Mouse (Mus musculus) hindbrain, postnatal 0 days (tissue): Measurements from ENCODE around the gene Stag3. TPM values are rescaled to one million over a fixed set of nuclear protein-coding genes. Genes with fewer than 3 reads are reported as not detected.

ENCODE experiments used
- ATAC-seq: fragments of 200-750 bp; cut with Nextera tagmentation; 2 replicates; pipeline ENCODE4 v1.8.0; 2017; ENCODE audit warnings: mild to moderate bottlenecking, moderate TSS enrichment, moderate library complexity
- DNase-seq: peaks from one replicate; pipeline ENCODE4 v3.0.0-alpha.2; 2015; ENCODE audit warnings: low spot score
- H3K27ac ChIP-seq: fragments of 300-500 bp; sonication (generic); 2 replicates; pipeline ENCODE4 v1.5.1; 2014; ENCODE audit warnings: mild to moderate bottlenecking
- H3K27me3 ChIP-seq: fragments of 300-500 bp; sonication (generic); 2 replicates; pipeline ENCODE4 v1.6.1; 2014; ENCODE audit warnings: low read length, mixed read lengths; ENCODE audit not compliant: insufficient read depth
- H3K36me3 ChIP-seq: fragments of 300-500 bp; sonication (generic); 2 replicates; pipeline ENCODE4 v1.6.1; 2014; ENCODE audit warnings: low read length, mixed read lengths; ENCODE audit not compliant: insufficient read depth
- H3K4me1 ChIP-seq: fragments of 300-500 bp; sonication (generic); 2 replicates; pipeline ENCODE4 v1.6.1; 2014; ENCODE audit warnings: antibody characterized with exemption, low read length, mixed read lengths; ENCODE audit not compliant: insufficient read depth
- H3K4me2 ChIP-seq: fragments of 300-500 bp; sonication (generic); 2 replicates; pipeline ENCODE4 v1.6.1; 2014; ENCODE audit warnings: low read depth, mild to moderate bottlenecking, low read length, moderate library complexity, mixed read lengths
- H3K4me3 ChIP-seq: fragments of 300-500 bp; sonication (generic); 2 replicates; pipeline ENCODE4 v1.5.1; 2014; ENCODE audit warnings: low read length
- H3K9ac ChIP-seq: fragments of 300-500 bp; sonication (generic); replicated peaks from 2 replicates; pipeline ENCODE4 v1.6.1; 2014; ENCODE audit warnings: mild to moderate bottlenecking, low read length, moderate library complexity, mixed read lengths
- H3K9me3 ChIP-seq: fragments of 300-500 bp; sonication (generic); 2 replicates; pipeline ENCODE4 v1.6.1; 2016; ENCODE audit warnings: low read length, mixed read lengths
- CTCF ChIP-seq: IDR thresholded peaks from 2 replicates; pipeline ENCODE4 v1.5.1; 2016; ENCODE audit warnings: antibody characterized with exemption, control low read depth, low read depth
- WGBS: fragments of 180-500 bp; shearing (Covaris S2); extraction: QIAGEN DNeasy Blood & Tissue Kit; methylation state at CpG from one replicate; pipeline ENCODE4 v1.1.7; 2014; 5-methylcytosine and 5-hydroxymethylcytosine counted together
- polyA plus RNA-seq: library from polyadenylated mRNA; unstranded; fragments of >200 nt; fragmentation: Nextera tagmentation; extraction: Ambion mirVana; gene quantifications from 2 replicates; pipeline ENCODE4 v1.2.1, GENCODE M21; 2015
- total RNA-seq: library from RNA; depleted of rRNA; stranded (reverse); fragments of >200 nt; gene quantifications from 2 replicates; pipeline ENCODE4 v1.2.3, GENCODE M21; 2014

Stag3 gene
- total and polyA plus RNA-seq, 2 experiments from 2014 or later, result 7.3 to 8.7 TPM

DNA sequence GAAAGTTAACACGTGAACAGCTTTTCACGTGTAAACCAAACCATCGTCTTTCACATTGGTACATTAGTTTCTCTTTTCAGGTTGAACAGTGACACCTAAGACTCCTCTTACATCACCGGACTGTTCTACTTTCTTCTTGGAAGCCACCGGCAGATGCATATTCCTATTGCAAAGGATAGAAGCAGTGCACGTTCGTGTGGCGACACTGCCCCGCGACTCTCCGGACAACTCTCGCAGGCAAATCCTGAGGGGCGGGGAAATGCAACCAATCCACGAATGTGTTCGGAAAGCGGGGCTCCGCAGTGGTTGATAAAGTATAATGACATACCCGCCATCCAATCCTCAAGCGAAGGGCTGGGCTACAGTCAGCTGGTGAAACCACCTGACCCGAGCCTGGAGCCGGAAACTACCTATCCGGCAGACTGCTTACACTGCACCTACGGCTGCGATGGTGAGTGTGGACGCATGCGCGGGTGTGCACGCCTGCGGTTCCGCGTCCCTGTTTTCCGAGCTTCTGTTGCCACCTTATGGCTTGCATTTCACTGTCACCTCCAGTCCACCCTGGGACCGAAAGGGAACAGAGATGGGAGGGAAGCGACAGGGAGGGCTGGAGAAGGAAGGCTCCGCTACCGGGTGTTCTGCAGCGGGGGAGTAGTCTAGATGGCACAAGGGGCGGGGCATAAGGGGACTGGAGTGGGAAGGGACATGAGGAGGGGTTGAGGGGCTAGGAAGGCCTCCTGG lies 24.5 kb upstream of the Stag3 start, which contains the start of gene Lamtor4:
Gene Lamtor4, plus strand, starts transcription at position 130 of the 741 bp plus-strand sequence.
- Histone ChIP-seq H3K4me1 (peaks cover 6% of the 10 kb centered on the region), H3K4me3 (peak within 1 kb of the TSS; percentile 51), H3K27ac (peak within 1 kb of the TSS; percentile 85), H3K27me3 (no peaks in the 10 kb centered on the region), H3K9ac (peak within 1 kb of the TSS; percentile 59), H3K9me3 (no peaks in the 10 kb centered on the region), H3K4me2 (peak within 1 kb of the TSS; percentile 91), H3K36me3 (peaks cover 12% of the 10 kb centered on the region)
- TF ChIP-seq CTCF, result peak; percentile 55
- DNase-seq (peak; percentile 98), ATAC-seq (peak; percentile 100)
- WGBS, result under 1% methylated on average over 38 of the region's 38 CpGs

DNA sequence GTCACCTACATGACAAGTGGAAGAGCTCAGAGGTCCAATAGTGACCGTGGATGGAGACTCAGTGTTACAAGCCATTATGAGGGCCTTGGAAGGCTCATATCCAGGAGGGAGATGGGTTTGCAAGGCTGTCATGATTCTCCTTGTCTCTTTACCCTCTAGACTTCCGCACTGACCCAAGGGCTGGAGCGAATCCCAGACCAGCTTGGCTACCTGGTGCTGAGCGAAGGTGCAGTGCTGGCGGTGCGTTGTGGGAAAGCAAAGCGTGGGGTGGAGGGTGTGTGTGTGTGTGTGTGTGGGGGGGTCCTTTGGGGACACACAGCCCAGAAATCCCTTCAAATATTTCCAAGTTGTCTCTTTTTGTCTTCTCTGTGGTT lies 24.0 kb upstream of the Stag3 start:
- DNase-seq (no peak), ATAC-seq (peak; percentile 10; the same call in 1 of the 2 replicates)
- H3K4me1 ChIP-seq, result peaks cover 6% of the 10 kb centered on the region
- 11% methylated on average over 7 of the region's 7 CpGs for WGBS
- peak overlapping the region; percentile 59 for H3K9ac ChIP-seq
- H3K9me3 ChIP-seq, result no peaks in the 10 kb centered on the region
- no peaks in the 10 kb centered on the region for H3K27me3 ChIP-seq
- H3K4me2 ChIP-seq, result peak overlapping the region; percentile 91
- H3K27ac ChIP-seq, result peak overlapping the region; percentile 85
- peaks cover 17% of the 10 kb centered on the region for H3K36me3 ChIP-seq
- TF ChIP-seq CTCF, result no peak
- peak overlapping the region; percentile 51 for H3K4me3 ChIP-seq

GRCm38 (mm10) chr5:138256966-138257584 lies 23.0 kb upstream of the Stag3 start:
- peaks cover 25% of the 10 kb centered on the region for H3K36me3 ChIP-seq
- H3K4me2 ChIP-seq, result peak overlapping the region; percentile 91; the same call in 1 of the 2 replicates
- no peak for ATAC-seq
- H3K4me1 ChIP-seq, result peaks cover 7% of the 10 kb centered on the region
- no peak overlapping the region for H3K27ac ChIP-seq
- H3K9me3 ChIP-seq, result no peaks in the 10 kb centered on the region
- DNase-seq, result no peak
- H3K9ac ChIP-seq, result no peak overlapping the region
- WGBS, result 90% methylated on average over 10 of the region's 10 CpGs
- no peak overlapping the region for H3K4me3 ChIP-seq
- no peaks in the 10 kb centered on the region for H3K27me3 ChIP-seq
- TF ChIP-seq CTCF, result no peak

DNA sequence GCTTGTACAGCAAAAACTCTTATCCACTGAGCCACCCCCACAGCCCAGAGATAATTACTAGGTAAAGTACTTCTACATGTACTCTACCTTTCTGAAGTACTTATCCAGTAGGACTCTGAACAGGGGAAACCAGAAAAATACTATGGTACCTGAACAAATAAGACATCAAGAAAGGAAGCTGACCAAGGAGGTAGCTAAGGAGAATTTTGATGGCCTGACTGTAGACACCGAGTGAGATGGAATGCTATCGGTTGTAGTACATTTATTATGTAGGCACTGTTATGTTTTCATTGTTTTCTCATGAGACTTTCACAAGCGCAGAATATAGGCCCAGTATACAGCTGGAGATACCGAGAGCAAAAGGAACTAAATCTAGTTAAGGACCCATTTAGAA lies 22.5 kb upstream of the Stag3 start:
- H3K4me1 ChIP-seq, result peaks cover 12% of the 10 kb centered on the region
- H3K27me3 ChIP-seq, result no peaks in the 10 kb centered on the region
- H3K27ac ChIP-seq, result no peak overlapping the region
- TF ChIP-seq CTCF, result no peak
- H3K36me3 ChIP-seq, result peaks cover 25% of the 10 kb centered on the region
- no peak overlapping the region for H3K4me2 ChIP-seq
- DNase-seq, result no peak
- H3K4me3 ChIP-seq, result no peak overlapping the region
- no peak overlapping the region for H3K9ac ChIP-seq
- 89% methylated on average over 4 of the region's 4 CpGs for WGBS
- no peaks in the 10 kb centered on the region for H3K9me3 ChIP-seq
- ATAC-seq, result no peak

- ATAC-seq, result no peak
These were observed 22.0 kb upstream of the Stag3 start for GRCm38 (mm10) chr5:138258078-138258477.

GRCm38 (mm10) chr5:138258542-138258941 lies 21.5 kb upstream of the Stag3 start:
- Histone ChIP-seq H3K9me3 (no peaks in the 10 kb centered on the region), H3K27ac (no peak overlapping the region), H3K4me3 (no peak overlapping the region), H3K36me3 (peaks cover 25% of the 10 kb centered on the region), H3K4me1 (peaks cover 16% of the 10 kb centered on the region), H3K27me3 (no peaks in the 10 kb centered on the region), H3K9ac (no peak overlapping the region), H3K4me2 (no peak overlapping the region)
- no peak for DNase-seq
- no peak for ATAC-seq
- TF ChIP-seq CTCF, result no peak
- WGBS, result 84% methylated on average over 6 of the region's 6 CpGs

More at GRCm38 (mm10) chr5:138258078-138258477, 22.0 kb upstream of the Stag3 start:
- Histone ChIP-seq H3K27me3 (no peaks in the 10 kb centered on the region), H3K4me1 (peaks cover 16% of the 10 kb centered on the region), H3K27ac (no peak overlapping the region), H3K4me2 (no peak overlapping the region), H3K9me3 (no peaks in the 10 kb centered on the region), H3K9ac (no peak overlapping the region), H3K4me3 (no peak overlapping the region), H3K36me3 (peaks cover 25% of the 10 kb centered on the region)
- DNase-seq, result no peak
- no peak for TF ChIP-seq CTCF
- WGBS, result 88% methylated on average over 3 of the region's 3 CpGs

- Histone ChIP-seq H3K27me3 (no peaks in the 10 kb centered on the region), H3K4me3 (no peak overlapping the region), H3K36me3 (peaks cover 25% of the 10 kb centered on the region), H3K4me1 (peaks cover 16% of the 10 kb centered on the region), H3K9ac (no peak overlapping the region), H3K27ac (no peak overlapping the region), H3K4me2 (no peak overlapping the region), H3K9me3 (no peaks in the 10 kb centered on the region)
- WGBS, result 74% methylated on average over 7 of the region's 7 CpGs
- TF ChIP-seq CTCF, result no peak
- no peak for ATAC-seq
- no peak for DNase-seq
These were observed 21.0 kb upstream of the Stag3 start for GRCm38 (mm10) chr5:138258993-138259392.
